Mouse (Mus musculus): ENCODE data around the gene Mrgprg. TPM values are rescaled to one million over a fixed set of nuclear protein-coding genes. Genes with fewer than 3 reads are reported as not detected.

Mrgprg gene
- total RNA-seq, 2 experiments from 2014 or later, result 0.36 TPM; not detected in 1

Small RNAs within 50 kb of the gene (microRNA-seq; reads per million reads assigned to microRNA genes)
- gene Gm22064, result 0 reads per million in 2 experiments

Other genes starting within 250 kb of the Mrgprg start
- 100 to 1,000 TPM; 185 to 191 TPM for gene Nap1l4, start 217.9 kb downstream of the Mrgprg start, total RNA-seq (2021)
- 10 to 100 TPM; 20.4 to 20.6 TPM for gene Cars, start 166.9 kb downstream of the Mrgprg start, total RNA-seq (2021)
- gene Tnfrsf26, start 138.3 kb downstream of the Mrgprg start, total RNA-seq (2021), result under 1 TPM; 0.50 to 0.80 TPM
- 1 to 10 TPM; 2.7 to 3.3 TPM for gene Tnfrsf22, start 117.3 kb downstream of the Mrgprg start, total RNA-seq (2021)
- gene Tnfrsf23, start 81.1 kb downstream of the Mrgprg start, total RNA-seq (2021), result 1 to 10 TPM; 3.2 to 5.1 TPM
- gene Osbpl5, start 10.0 kb downstream of the Mrgprg start, total RNA-seq (2021), result 10 to 100 TPM; 16.6 to 17.6 TPM
- 1 to 10 TPM; 1.6 to 2.0 TPM for gene Mrgpre, start 17.5 kb upstream of the Mrgprg start, total RNA-seq (2021)
- gene Nadsyn1, start 55.9 kb upstream of the Mrgprg start, total RNA-seq (2021), result 1 to 10 TPM; 5.0 to 5.5 TPM
- gene Dhcr7, start 56.2 kb upstream of the Mrgprg start, total RNA-seq (2021), result 1 to 10 TPM; 6.3 to 8.5 TPM
- gene Gm498, start 99.8 kb upstream of the Mrgprg start, total RNA-seq (2021), result not detected
- gene Shank2, start 234.9 kb upstream of the Mrgprg start, total RNA-seq (2021), result under 1 TPM; 0.20 to 0.41 TPM